Mouse (Mus musculus) hematopoietic stem cell, adult 5-6 weeks (primary cell): ENCODE data around the gene Afmid. TPM values are rescaled to one million over a fixed set of nuclear protein-coding genes. Genes with fewer than 3 reads are reported as not detected.

Experiments
- ATAC-seq, 2 experiments: fragments of 125-278 bp in 1 of 2; replicated peaks in 1 of 2; 2 replicates each; pipeline ENCODE4 v1.8.0; 2016 to 2017; ENCODE audit warnings: inconsistent platforms in 2 of 2, mild to moderate bottlenecking in 2 of 2, moderate number of reproducible peaks in 2 of 2, low read depth in 1 of 2, moderate TSS enrichment in 1 of 2; ENCODE audit not compliant: low FRiP score in 2 of 2, poor library complexity in 2 of 2, severe bottlenecking in 2 of 2, insufficient read depth in 1 of 2, low TSS enrichment in 1 of 2
- total RNA-seq: library from RNA; stranded (forward); fragments of 172-1452, 232-1000 nt; gene quantifications from 2 replicates; pipeline ENCODE4 v1.2.3, GENCODE M21; 2017

Afmid gene
- total RNA-seq, 1 experiment from 2014 or later = 4.5 TPM

GRCm38 (mm10) chr11:117790703-117791440 lies 34.9 kb upstream of the Afmid start:
- no peak for ATAC-seq

DNA sequence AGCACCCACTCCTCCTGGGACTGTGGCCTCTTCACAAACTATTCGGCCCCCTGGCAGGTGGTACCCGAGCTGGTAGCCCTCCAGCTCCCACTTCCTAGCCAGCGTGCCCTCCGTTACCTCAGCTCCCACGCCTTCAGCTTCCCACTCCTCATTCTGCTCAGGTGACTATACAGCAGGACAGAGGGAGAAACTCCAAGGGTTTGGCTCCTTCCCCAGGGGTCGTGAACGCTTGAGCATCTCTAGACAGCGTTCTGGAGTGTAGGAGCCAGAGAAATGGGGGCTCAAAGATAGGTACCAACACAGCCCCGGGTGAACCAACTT lies 34.3 kb upstream of the Afmid start:
- no peak for ATAC-seq

DNA sequence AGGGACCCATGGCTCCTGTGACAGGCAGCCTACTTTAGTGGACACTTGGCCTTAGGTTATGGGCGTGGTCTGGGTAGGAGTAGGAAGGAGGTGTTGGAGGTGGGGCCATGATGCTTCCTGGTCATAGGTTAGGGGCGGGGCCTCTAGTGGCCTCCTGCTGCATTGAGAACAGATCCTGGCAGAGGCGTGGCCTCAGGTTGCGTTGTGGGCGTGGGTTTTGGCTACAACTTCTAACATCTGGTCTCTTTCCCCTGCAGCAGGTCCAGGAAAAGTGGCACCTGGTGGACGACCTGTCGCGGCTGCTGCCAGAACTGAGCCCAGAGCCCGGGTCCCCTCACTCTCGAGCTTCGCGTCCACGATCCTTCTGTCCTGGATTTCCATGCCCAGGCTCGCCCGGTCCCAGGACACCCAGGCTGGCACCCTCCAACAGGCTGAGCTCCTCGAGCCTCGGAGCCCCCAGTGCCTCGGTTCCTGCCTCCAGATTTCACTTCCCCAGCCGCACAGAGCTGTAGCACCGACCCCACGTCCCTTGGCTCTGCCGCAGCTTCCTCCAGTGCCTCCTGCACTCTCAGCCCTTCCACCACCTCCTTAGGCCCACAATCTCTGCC lies 33.3 kb upstream of the Afmid start:
- ATAC-seq = peak; percentile 66 to 85

DNA sequence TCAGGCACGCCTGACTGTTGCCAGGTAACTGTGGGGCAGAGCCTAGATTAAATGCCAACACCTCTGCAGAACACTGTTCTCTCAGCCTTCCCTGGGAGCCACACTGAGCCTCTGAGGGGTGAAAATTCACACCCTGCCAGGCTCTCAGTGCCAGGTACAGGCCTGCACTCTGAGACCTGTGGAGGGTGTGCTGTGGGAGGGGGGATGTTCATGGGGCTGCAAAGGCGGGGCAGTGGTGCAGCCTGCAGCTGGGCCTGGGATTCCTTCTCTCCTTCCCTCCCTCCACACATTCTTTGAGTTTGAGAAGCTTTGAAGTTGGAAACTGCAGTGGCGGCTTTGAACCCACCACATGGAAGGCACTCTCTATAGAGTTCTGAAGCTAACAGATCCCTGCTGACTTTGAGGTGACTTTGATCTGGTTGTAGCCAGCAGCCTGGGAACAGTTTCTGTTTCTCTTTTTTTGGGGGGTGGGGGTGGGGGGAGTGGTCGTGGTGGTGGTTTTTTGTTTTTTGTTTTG lies 31.6 kb upstream of the Afmid start:
- no peak for ATAC-seq

DNA sequence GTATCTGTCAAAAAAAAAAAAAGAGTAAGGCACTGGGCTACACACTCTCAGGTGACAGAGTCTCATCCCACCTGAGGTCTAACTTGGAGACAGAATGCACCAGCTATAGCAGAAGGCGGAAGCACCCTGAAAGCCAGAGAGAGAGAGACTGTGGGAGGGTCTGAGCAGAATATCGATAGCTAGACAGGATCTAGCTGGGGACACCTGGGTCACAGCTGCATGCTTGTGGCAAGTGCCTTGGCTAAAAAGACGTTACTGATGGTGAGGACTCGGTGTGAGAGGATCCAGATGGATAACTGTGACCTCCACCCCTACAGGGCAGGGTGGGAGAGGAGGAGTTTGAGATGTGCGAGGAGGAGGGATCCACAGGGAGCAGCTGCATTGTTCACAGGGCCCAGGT lies 28.8 kb upstream of the Afmid start:
- no peak for ATAC-seq

DNA sequence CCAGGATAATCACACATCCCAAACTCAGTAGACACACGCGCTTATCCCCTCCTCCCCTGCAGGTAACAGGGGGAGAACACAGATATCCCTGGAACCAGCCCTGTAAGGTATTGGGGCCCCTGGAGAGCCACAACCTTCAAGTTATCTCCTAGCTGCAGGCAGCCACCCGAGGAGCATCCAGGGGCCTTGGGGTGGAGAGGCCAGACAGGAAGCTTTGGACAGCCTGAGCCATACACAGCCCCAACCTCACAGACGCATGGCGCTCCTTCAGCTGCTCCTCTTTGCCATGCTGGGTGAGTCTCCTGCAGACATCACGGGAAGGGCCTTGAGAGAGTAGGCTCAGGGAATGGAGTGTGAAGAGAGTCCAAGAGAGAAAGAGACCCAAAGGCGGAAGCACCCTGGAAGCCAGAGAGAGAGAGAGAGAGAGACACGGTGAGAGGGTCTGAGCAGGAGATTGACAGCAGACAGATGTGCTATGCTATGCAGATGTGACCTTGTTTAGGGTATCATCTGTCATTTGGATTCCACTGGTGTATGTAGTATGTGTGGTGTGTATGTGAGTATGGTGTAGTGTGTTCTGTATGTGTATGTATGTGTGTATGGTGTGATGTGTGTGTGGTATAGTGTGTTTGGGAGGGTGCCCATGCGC lies 28.1 kb upstream of the Afmid start, which contains the start of gene 6030468B19Rik:
Gene 6030468B19Rik (plus strand): TSS at position 150 of the 649 bp plus-strand sequence.
- ATAC-seq = peak in 1 of 2 experiments; percentile 4; a peak in 1 of 4 replicates

DNA sequence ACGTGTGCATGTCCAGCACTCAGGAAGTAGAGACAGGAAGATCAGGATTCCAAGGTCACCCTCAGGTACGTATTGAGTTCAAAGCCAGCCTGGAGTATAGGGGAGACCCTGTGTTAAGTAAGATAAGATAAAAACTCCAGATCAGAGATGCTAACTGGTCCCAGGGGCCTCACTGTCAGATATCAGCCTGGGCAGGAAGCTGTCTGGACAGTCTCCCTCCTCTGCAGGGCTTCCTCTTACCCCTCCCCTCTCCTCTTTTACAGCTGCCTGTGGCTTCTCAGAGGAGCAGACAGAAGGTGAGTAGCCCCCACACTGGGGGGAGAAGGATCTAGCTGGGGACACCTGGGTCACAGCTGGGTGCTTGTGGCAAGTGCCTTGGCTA lies 27.6 kb upstream of the Afmid start:
- ATAC-seq = peak; percentile 40 to 43; a peak in 2 of 4 replicates

DNA sequence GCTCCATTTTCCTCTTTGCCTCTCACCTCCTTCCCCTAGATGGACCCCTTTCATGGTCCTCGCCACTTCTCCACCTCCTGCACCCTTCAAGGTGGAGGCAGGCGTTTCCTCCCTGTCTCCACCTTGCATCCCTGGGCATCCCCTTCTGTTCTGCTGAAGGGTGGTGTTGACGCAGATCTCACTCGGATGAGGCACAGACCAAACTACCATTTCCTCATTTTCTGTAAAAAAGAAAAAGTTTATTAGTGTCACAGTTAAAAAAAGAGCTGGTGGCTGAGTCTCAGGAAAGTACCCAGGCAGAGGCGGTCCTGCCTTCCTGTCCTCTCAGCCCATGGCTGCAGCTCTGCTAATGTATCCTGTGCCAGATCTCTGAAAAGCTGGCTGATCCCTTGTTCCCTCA lies 26.6 kb upstream of the Afmid start:
- ATAC-seq = peak; percentile 63 to 70

DNA sequence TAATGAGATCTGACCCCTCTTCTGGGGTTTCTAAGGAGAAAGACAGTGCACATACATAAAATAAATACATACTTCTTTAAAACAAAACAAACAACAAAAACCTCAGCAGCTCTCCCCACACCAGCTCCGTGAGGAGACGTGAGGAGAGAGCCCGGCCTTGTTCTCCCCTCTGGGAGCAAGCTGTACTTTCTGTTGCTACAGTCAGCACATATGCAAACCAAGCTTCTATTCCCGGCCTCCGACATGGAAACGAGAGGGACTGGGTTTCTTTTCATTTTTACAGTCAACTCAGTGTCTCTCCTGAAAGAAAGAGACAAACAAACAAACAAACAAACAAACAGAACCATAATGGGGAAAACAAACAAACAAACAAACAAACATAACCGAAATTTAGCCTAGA lies 25.7 kb upstream of the Afmid start:
- no peak for ATAC-seq

GRCm38 (mm10) chr11:117801650-117802049 lies 24.1 kb upstream of the Afmid start:
- ATAC-seq = no peak

DNA sequence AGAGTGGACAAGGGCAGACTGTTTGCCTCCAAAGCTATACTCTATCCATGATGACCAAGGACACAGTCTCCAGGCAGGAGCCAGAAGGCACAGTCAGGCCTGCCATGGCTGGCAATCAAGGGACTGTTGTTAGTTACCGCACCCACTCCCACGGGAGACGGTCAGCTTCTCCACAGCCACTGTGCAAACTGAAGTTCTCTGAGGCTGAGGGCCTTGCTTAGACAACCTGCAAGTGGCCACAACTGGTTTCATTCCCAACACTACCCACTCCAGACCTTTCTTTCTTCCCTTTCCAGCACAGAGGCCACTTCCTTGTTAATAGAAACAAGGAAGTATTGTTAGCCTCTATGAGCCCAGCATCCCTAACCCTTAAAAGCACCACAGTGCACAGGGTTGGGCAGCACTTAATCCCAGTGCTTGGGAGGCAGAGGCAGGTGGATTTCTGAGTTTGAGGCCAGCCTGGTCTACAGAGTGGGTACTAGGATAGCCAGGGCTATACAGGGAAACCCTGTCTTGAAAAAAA lies 22.5 kb upstream of the Afmid start:
- ATAC-seq = no peak

DNA sequence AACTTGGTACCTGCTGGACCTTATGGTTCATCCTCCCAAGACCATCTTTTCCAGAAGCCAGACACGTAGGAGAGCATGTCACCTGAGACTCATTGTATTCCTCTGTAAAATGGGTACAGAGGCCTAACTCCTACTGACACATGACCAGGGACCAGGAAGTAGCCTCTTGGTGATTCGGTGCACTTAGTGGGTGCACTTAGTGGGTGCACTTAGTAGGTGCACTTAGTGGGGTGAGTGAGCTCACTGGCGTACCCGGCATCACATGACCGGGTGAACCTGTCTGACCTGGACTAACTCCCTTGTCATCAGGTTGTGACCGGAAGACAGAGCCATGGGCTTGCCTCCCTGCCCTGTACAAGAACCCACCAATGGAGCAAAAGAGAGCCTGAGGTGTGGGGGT lies 18.9 kb upstream of the Afmid start:
- ATAC-seq = no peak

DNA sequence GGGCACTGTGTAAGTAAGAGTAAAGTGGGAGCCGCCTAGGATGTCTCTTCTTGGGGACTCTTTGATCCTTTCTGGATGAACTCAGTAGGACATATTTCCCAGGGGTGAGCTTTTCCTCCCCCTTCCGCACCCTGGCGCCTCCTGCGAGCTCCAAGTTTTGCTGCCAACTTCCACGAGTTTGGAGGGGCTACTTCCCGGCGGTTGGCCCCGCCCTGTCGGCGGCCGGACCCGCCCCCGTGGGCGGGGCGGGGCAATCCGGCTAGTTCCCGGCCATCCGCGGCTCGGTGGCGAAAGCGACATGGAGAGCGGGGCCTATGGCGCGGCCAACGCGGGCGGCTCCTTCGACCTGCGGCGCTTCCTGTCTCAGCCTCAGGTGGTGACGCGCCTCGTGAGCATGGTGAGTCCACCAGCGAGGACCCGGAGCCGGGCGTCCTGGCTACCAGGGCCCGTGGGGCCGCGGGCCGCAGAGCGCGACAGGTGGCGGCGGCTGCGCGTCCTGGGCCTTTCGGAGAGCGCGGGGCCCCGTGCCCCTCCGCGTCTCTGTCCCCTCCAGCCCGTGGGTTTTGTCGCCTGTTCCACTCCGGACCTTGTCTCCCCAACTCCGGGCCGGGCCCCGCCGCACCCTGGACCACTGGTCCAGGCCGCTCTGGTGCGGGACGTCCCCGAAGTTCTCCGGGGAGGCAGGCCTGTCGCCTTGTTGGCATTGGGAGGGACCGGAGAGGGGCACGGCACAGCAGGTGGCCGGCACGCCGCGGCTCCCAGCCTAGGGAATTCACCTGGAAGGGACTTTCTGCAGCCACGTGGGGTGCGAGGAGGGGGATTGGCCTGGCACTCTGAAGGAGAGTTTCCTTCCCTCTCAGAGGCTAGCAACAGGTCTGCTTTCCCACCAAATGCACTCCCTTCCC lies 16.1 kb upstream of the Afmid start, which contains the start of the genes Gm20708 and Syngr2:
Gene Gm20708 (plus strand): TSS at position 262 of the 905 bp plus-strand sequence.
Gene Syngr2 (plus strand): TSS at position 262 of the 905 bp plus-strand sequence.
- peak; percentile 14 to 38; a peak in 1 of 4 replicates for ATAC-seq

DNA sequence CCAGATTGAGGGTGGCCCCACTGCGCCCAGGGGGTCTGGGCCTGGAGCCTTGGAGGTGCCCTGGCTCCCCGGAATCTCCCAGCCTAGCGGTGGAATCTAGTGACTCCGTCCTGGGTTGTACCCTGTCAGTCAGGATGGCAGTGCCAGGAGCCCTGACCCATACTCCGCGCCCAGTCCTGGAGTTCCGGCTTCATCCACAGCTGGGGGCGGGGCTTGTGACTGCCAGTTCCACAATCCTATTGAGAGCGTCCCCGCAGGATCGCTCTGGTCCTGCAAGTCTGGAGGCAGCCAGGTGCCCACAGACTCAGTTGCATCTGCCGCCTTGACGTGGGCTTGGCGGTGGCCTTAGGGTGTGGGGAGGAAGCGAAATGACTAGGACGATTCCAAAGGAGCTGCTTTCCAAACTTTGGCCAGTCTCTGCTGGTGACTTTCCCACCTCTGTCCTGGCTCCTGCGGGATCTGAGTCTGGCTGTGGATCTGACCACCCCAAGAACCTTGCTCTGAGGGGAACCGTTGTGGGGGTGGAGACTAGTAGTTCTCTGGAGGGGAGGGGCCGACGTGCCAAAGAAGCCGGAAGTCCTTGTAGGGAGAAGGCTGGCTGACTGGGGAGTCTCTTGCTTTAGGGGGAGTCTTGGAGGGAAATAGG lies 15.2 kb upstream of the Afmid start:
- ATAC-seq = peak; percentile 81 to 83

- ATAC-seq = no peak
Observed at GRCm38 (mm10) chr11:117813867-117814266, 11.9 kb upstream of the Afmid start.

GRCm38 (mm10) chr11:117814704-117815366 lies 10.9 kb upstream of the Afmid start:
- ATAC-seq = no peak; a peak in 1 of 4 replicates
